In genomic region chr10:128489380-128489779, GRCm38 (mm10) we compare ENCODE assay signal across 9 mouse cellular contexts. TPM values are rescaled to one million over a fixed set of nuclear protein-coding genes. Genes with fewer than 3 reads are reported as not detected.
DNase-seq lines count a peak whose midpoint lies in the region; ATAC-seq lines count a peak whose summit lies in the region.
"Had no signal": no experiment of that assay in that cellular context is flagged by ENCODE, and none has a peak within 500 bp of the region (broad histone marks: within the 10 kb centered on the region; RNA-seq: fewer than 3 reads in every experiment).

No protein-coding gene starts in this region.

- peaks cover 22 to 27% of the 10 kb centered on the region in 2 experiments for H3K4me1 ChIP-seq in heart, embryonic 14.5 days (ENCODE audit: control insufficient read depth in 2 of 2, insufficient read depth in 2 of 2, low read length in 2 of 2)
- peaks cover 28% of the 10 kb centered on the region for H3K4me1 ChIP-seq in stomach, embryonic 15.5 days

- peaks cover 79% of the 10 kb centered on the region for H3K36me3 ChIP-seq in heart, embryonic 14.5 days (ENCODE audit: control insufficient read depth, insufficient read depth, low read length)
- peaks cover 61% of the 10 kb centered on the region for H3K36me3 ChIP-seq in stomach, embryonic 15.5 days

- H3K27me3 ChIP-seq in heart, embryonic 14.5 days (ENCODE audit: control insufficient read depth, insufficient read depth, low read length) = no peaks in the 10 kb centered on the region
- no peaks in the 10 kb centered on the region for H3K27me3 ChIP-seq in stomach, embryonic 15.5 days (replicated peaks)

- H3K9me3 ChIP-seq in heart, embryonic 14.5 days (ENCODE audit: control insufficient read depth, low read length) = no peaks in the 10 kb centered on the region
- H3K9me3 ChIP-seq in stomach, embryonic 15.5 days = no peaks in the 10 kb centered on the region

- no peak for ATAC-seq in heart, embryonic 14.5 days (ENCODE audit: insufficient number of reproducible peaks, insufficient read depth, low FRiP score, low read depth)
- no peak for ATAC-seq in stomach, embryonic 15.5 days (ENCODE audit: insufficient read depth, low FRiP score, low read depth)
- no peak for ATAC-seq in megakaryocyte-erythroid progenitor cell, adult 5-6 weeks (replicated peaks; ENCODE audit: low FRiP score, low TSS enrichment, poor library complexity, severe bottlenecking)

- H3K4me2 ChIP-seq in heart, embryonic 14.5 days (ENCODE audit: low read length) = peak overlapping the region; percentile 83; the same call in 1 of the 2 replicates
- H3K4me2 ChIP-seq in stomach, embryonic 15.5 days = no peak overlapping the region

- H3K27ac ChIP-seq in heart, embryonic 14.5 days (replicated peaks in 1 of 2; ENCODE audit: control insufficient read depth in 1 of 2, insufficient read depth in 1 of 2, low read depth in 2 of 2, low read length in 2 of 2) = peak overlapping the region; percentile 80 to 83
- peak overlapping the region; percentile 99 for H3K27ac ChIP-seq in stomach, embryonic 15.5 days

- no peak for DNase-seq in heart, adult 9 months (ENCODE audit: low spot score in 2 of 2)
- DNase-seq in lung, postnatal 10 days = peak; percentile 41
- DNase-seq in lung, postnatal 14 days = no peak
- DNase-seq in brain, adult 2 months (ENCODE audit: low read depth, low spot score) = peak; percentile 83
- no peak for DNase-seq in urinary bladder, adult 18-20 months (ENCODE audit: low spot score in 2 of 2)

- 43% methylated on average over 5 of the region's 5 CpGs for WGBS in heart, embryonic 14.5 days
- WGBS in stomach, embryonic 15.5 days = 53% methylated on average over 5 of the region's 5 CpGs

- peak overlapping the region; percentile 62 for H3K9ac ChIP-seq in heart, embryonic 14.5 days (ENCODE audit: low read length)
- H3K9ac ChIP-seq in stomach, embryonic 15.5 days = no peak overlapping the region

- H3K4me3 ChIP-seq in heart, embryonic 14.5 days (ENCODE audit: control insufficient read depth in 1 of 2, insufficient read depth in 1 of 2, low read depth in 1 of 2, low read length in 2 of 2) = no peak overlapping the region
- no peak overlapping the region for H3K4me3 ChIP-seq in stomach, embryonic 15.5 days (replicated peaks)
- H3K4me3 ChIP-seq: erythroblast, embryonic 14.5 days had no signal

RNA-seq across cellular contexts. Expression of gene Myl6, which starts 4.6 kb away (rescaled TPM):
- 1,060 and 1,246 TPM in 2 replicates for polyA plus RNA-seq in heart, embryonic 14.5 days (2014; fragmentation: Nextera tagmentation; extraction: Ambion mirVana)
- 1,838 and 1,873 TPM in 2 replicates for polyA plus RNA-seq in stomach, embryonic 15.5 days (2015; fragmentation: Nextera tagmentation; extraction: Ambion mirVana)
- total RNA-seq in megakaryocyte-erythroid progenitor cell, adult 5-6 weeks (2014; fragmentation: Nextera tagmentation) = 655 and 828 TPM in 2 replicates
- 663 and 819 TPM in 2 replicates for total RNA-seq in megakaryocyte-erythroid progenitor cell, adult 5-6 weeks (2017)

RNA-seq across cellular contexts. Expression of gene Myl6b, which starts 9.1 kb away (rescaled TPM):
- polyA plus RNA-seq in heart, embryonic 14.5 days (2014; fragmentation: Nextera tagmentation; extraction: Ambion mirVana) = 5.0 and 5.5 TPM in 2 replicates
- polyA plus RNA-seq in stomach, embryonic 15.5 days (2015; fragmentation: Nextera tagmentation; extraction: Ambion mirVana) = 3.0 and 3.4 TPM in 2 replicates
- total RNA-seq in megakaryocyte-erythroid progenitor cell, adult 5-6 weeks (2014; fragmentation: Nextera tagmentation) = 3.7 and 6.3 TPM in 2 replicates
- 0.56 TPM in 1 of 2 replicates, not detected in the other for total RNA-seq in megakaryocyte-erythroid progenitor cell, adult 5-6 weeks (2017)

RNA-seq across cellular contexts. Expression of gene Smarcc2, which starts 30.3 kb away (rescaled TPM):
- polyA plus RNA-seq in heart, embryonic 14.5 days (2014; fragmentation: Nextera tagmentation; extraction: Ambion mirVana) = 62.4 and 63.7 TPM in 2 replicates
- 63.1 and 70.0 TPM in 2 replicates for polyA plus RNA-seq in stomach, embryonic 15.5 days (2015; fragmentation: Nextera tagmentation; extraction: Ambion mirVana)
- total RNA-seq in megakaryocyte-erythroid progenitor cell, adult 5-6 weeks (2014; fragmentation: Nextera tagmentation) = 98.5 and 119 TPM in 2 replicates
- total RNA-seq in megakaryocyte-erythroid progenitor cell, adult 5-6 weeks (2017) = 62.9 and 73.3 TPM in 2 replicates

RNA-seq across cellular contexts. Expression of gene Esyt1, which starts 36.3 kb away (rescaled TPM):
- 17.3 and 17.8 TPM in 2 replicates for polyA plus RNA-seq in heart, embryonic 14.5 days (2014; fragmentation: Nextera tagmentation; extraction: Ambion mirVana)
- polyA plus RNA-seq in stomach, embryonic 15.5 days (2015; fragmentation: Nextera tagmentation; extraction: Ambion mirVana) = 28.8 and 32.1 TPM in 2 replicates
- 49.7 and 53.8 TPM in 2 replicates for total RNA-seq in megakaryocyte-erythroid progenitor cell, adult 5-6 weeks (2014; fragmentation: Nextera tagmentation)
- total RNA-seq in megakaryocyte-erythroid progenitor cell, adult 5-6 weeks (2017) = 59.2 and 66.2 TPM in 2 replicates

RNA-seq across cellular contexts. Expression of gene Zc3h10, which starts 58.2 kb away (rescaled TPM):
- 7.3 and 8.2 TPM in 2 replicates for polyA plus RNA-seq in heart, embryonic 14.5 days (2014; fragmentation: Nextera tagmentation; extraction: Ambion mirVana)
- polyA plus RNA-seq in stomach, embryonic 15.5 days (2015; fragmentation: Nextera tagmentation; extraction: Ambion mirVana) = 12.1 and 12.4 TPM in 2 replicates
- total RNA-seq in megakaryocyte-erythroid progenitor cell, adult 5-6 weeks (2014; fragmentation: Nextera tagmentation) = 5.6 and 6.7 TPM in 2 replicates
- 8.3 and 10.2 TPM in 2 replicates for total RNA-seq in megakaryocyte-erythroid progenitor cell, adult 5-6 weeks (2017)

Comparison
In these comparisons a context has a peak if more than half of its experiments do, and no peak if none do; other contexts are left out.
1. DNase-seq: peak in lung, postnatal 10 days (single experiment) and brain, adult 2 months (single experiment); none in heart, adult 9 months (0 of 2), lung, postnatal 14 days (single experiment) and urinary bladder, adult 18-20 months (0 of 2).